Mouse (Mus musculus): ENCODE measurements around the gene Vmn2r116. TPM values are rescaled to one million over a fixed set of nuclear protein-coding genes. Genes with fewer than 3 reads are reported as not detected.
"Not testable (repeated sequence)": the region's sequence is repeated elsewhere in the genome, so short reads cannot be mapped to it uniquely, and the experiment has no call there.

The Vmn2r116 gene
- not detected in 2 replicates for polyA plus RNA-seq (2012; rRNA removed)

DNA sequence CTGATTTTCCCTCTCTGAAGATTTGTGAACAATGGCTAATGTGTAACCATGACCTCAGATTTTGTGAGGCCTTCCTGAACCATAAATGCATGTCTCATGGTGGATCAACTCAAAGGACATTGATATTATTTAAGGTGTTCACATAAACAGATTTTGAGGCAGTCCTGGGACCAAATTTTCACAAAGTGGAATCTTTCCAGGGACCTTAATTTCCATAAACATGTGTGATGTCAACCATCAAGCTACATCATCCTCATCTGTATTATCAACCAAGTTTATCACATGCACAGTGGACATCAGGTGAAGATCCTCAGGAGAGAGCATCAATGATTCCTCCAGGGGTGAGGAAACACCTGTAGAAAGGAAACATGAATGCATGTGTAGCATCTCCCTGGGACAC is at the start of gene Vmn2r116:
TSS of gene Vmn2r116 (plus strand) at position 301 of the 400 bp plus-strand sequence.
- H3K27ac ChIP-seq (ENCODE audit: control insufficient read depth, insufficient read depth, low read depth, low read length); H3K36me3 ChIP-seq (ENCODE audit: control insufficient read depth, insufficient read depth, low read length); H3K27me3 ChIP-seq (ENCODE audit: control insufficient read depth, insufficient read depth, low read length); H3K4me1 ChIP-seq (ENCODE audit: control insufficient read depth, insufficient read depth, low read length); H3K4me3 ChIP-seq (ENCODE audit: control insufficient read depth, low read depth, low read length): not testable (repeated sequence)

DNA sequence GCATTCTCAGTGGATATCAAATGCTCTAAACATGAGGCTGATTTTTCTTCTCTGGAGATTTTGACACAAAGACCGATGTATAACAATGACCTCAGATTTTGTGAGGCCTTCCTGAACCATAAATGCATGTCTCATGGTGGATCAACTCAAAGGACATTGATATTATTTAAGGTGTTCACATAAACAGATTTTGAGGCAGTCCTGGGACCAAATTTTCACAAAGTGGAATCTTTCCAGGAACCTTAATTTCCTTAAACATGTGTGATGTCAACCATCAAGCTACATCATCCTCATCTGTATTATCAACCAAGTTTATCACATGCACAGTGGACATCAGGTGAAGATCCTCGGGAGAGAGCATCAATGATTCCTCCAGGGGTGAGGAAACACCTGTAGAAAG is 41.0 kb upstream of the Vmn2r116 start, which contains the start of gene Vmn2r115:
TSS of gene Vmn2r115 (plus strand) at position 301 of the 400 bp plus-strand sequence.
- H3K36me3 ChIP-seq (ENCODE audit: control insufficient read depth, insufficient read depth, low read length); H3K27me3 ChIP-seq (ENCODE audit: control insufficient read depth, insufficient read depth, low read length); H3K4me3 ChIP-seq (ENCODE audit: control insufficient read depth, low read depth, low read length); H3K4me1 ChIP-seq (ENCODE audit: control insufficient read depth, insufficient read depth, low read length); H3K27ac ChIP-seq (ENCODE audit: control insufficient read depth, insufficient read depth, low read depth, low read length): not testable (repeated sequence)

- TF ChIP-seq POLR2A (IDR thresholded peaks at IDR 0.05; ENCODE audit: control insufficient read depth, low read depth, low read length) (no peak), CTCF (IDR thresholded peaks at IDR 0.05; ENCODE audit: control insufficient read depth, insufficient read depth, insufficient replicate concordance, low read depth, low read length) (no peak)
- Histone ChIP-seq H3K27ac (ENCODE audit: control insufficient read depth, insufficient read depth, low read depth, low read length) (no peak overlapping the region), H3K4me1 (ENCODE audit: control insufficient read depth, insufficient read depth, low read length) (no peaks in the 10 kb centered on the region), H3K4me3 (ENCODE audit: control insufficient read depth, low read depth, low read length) (no peak overlapping the region), H3K27me3 (ENCODE audit: control insufficient read depth, insufficient read depth, low read length) (no peaks in the 10 kb centered on the region), H3K36me3 (ENCODE audit: control insufficient read depth, insufficient read depth, low read length) (no peaks in the 10 kb centered on the region)
Observed at GRCm38 (mm10) chr17:23351644-23352043, 32.8 kb upstream of the Vmn2r116 start.

GRCm38 (mm10) chr17:23433150-23433679 is 48.8 kb downstream of the Vmn2r116 start:
- no peak overlapping the region for H3K4me3 ChIP-seq (ENCODE audit: control insufficient read depth, low read depth, low read length)
- no peak overlapping the region for H3K27ac ChIP-seq (ENCODE audit: control insufficient read depth, insufficient read depth, low read depth, low read length)
- H3K4me1 ChIP-seq (ENCODE audit: control insufficient read depth, insufficient read depth, low read length) = no peaks in the 10 kb centered on the region
- H3K36me3 ChIP-seq (ENCODE audit: control insufficient read depth, insufficient read depth, low read length) = no peaks in the 10 kb centered on the region
- H3K27me3 ChIP-seq (ENCODE audit: control insufficient read depth, insufficient read depth, low read length) = no peaks in the 10 kb centered on the region
- TF ChIP-seq CTCF (IDR thresholded peaks at IDR 0.05; ENCODE audit: control insufficient read depth, insufficient read depth, insufficient replicate concordance, low read depth, low read length) (no peak), POLR2A (IDR thresholded peaks at IDR 0.05; ENCODE audit: control insufficient read depth, low read depth, low read length) (no peak)

Other genes with a start within 250 kb of the Vmn2r116 start
- 0.31 and 0.49 TPM in 2 replicates for gene Zfp40, start 191.4 kb upstream of the Vmn2r116 start, polyA plus RNA-seq (2012; rRNA removed)
- not detected in 2 replicates for gene Vmn2r114, start 72.1 kb upstream of the Vmn2r116 start, polyA plus RNA-seq (2012; rRNA removed)
- gene Vmn2r115, start 40.9 kb upstream of the Vmn2r116 start, polyA plus RNA-seq (2012; rRNA removed) = not detected in 2 replicates
- not detected in 2 replicates for gene Vmn2r117, start 95.1 kb downstream of the Vmn2r116 start, polyA plus RNA-seq (2012; rRNA removed)
- gene Zfp213, start 179.6 kb downstream of the Vmn2r116 start, polyA plus RNA-seq (2012; rRNA removed) = 3.5 and 3.7 TPM in 2 replicates
- 45.3 and 57.6 TPM in 2 replicates for gene Zfp13, start 214.9 kb downstream of the Vmn2r116 start, polyA plus RNA-seq (2012; rRNA removed)
- 4.5 and 4.9 TPM in 2 replicates for gene Zscan10, start 216.3 kb downstream of the Vmn2r116 start, polyA plus RNA-seq (2012; rRNA removed)